ENCODE assay signal across 25 mouse cellular contexts in the genomic region with DNA sequence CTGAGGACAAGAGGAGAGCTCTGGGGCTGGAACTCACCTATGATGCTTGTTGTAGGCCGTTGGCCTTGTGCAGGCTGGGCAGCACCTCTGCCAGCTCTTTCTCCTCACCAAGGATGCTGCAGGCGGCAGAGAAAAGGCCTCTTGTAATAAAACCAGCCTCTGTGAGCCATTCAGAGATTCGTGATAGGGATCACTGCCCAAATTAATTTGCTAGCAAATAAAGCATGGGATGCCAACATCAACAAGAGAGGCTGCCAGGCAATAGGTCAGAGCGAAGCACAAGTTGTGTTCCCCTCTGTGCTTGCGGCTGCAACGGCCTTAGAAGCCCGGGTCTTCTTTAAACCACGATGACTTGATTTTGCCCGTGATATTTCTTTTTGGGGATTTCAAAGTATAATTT.
DNase-seq lines count a peak whose midpoint lies in the region; ATAC-seq lines count a peak whose summit lies in the region.
"Had no signal": no experiment of that assay in that cellular context is flagged by ENCODE, and none has a peak within 500 bp of the region (broad histone marks: within the 10 kb centered on the region; RNA-seq: fewer than 3 reads in every experiment).

No protein-coding gene starts in this region.

- no peaks in the 10 kb centered on the region for H3K9me3 ChIP-seq in midbrain, embryonic 14.5 days (ENCODE audit: control insufficient read depth, low read length)
- no peaks in the 10 kb centered on the region for H3K9me3 ChIP-seq in midbrain, embryonic 13.5 days
- H3K9me3 ChIP-seq: embryonic facial prominence, embryonic 13.5 days; forebrain, embryonic 12.5 days; G1E; lung, embryonic 15.5 days had no signal

- peak; percentile 36 to 46 for DNase-seq in cerebellum, postnatal 14 days
- DNase-seq in cerebellum, adult 11 months = no peak
- DNase-seq in kidney, adult 9 months = peak; percentile 51
- no peak for DNase-seq in kidney, adult 11 months
- peak; percentile 17 for DNase-seq in midbrain, embryonic 14.5 days
- DNase-seq in gonadal fat pad, adult 2 months (ENCODE audit: low read depth) = peak; percentile 34
- no peak for DNase-seq in frontal cortex, adult 2 months (ENCODE audit: extremely low spot score in 1 of 2, low spot score in 1 of 2)
- DNase-seq: adrenal gland, postnatal 14 days; cerebellum, adult 8-10 months; embryo, embryonic 11 days; forebrain, postnatal 0 days; gastrocnemius, postnatal 14 days; heart, postnatal 36 days; layer of hippocampus, postnatal 36 days; thymus, postnatal 4 days had no signal

- 81% methylated on average over 9 of the region's 9 CpGs for WGBS in midbrain, embryonic 14.5 days
- 81% methylated on average over 9 of the region's 9 CpGs for WGBS in midbrain, embryonic 13.5 days

- H3K36me3 ChIP-seq in midbrain, embryonic 14.5 days (ENCODE audit: control insufficient read depth, insufficient read depth, low read length) = no peaks in the 10 kb centered on the region
- no peaks in the 10 kb centered on the region for H3K36me3 ChIP-seq in midbrain, embryonic 13.5 days
- H3K36me3 ChIP-seq: embryonic facial prominence, embryonic 13.5 days; forebrain, embryonic 12.5 days; G1E; lung, embryonic 15.5 days had no signal

- H3K9ac ChIP-seq in midbrain, embryonic 14.5 days (replicated peaks; ENCODE audit: low read length) = no peak overlapping the region
- H3K9ac ChIP-seq in midbrain, embryonic 13.5 days (replicated peaks) = no peak overlapping the region
- H3K9ac ChIP-seq: embryonic facial prominence, embryonic 13.5 days; forebrain, embryonic 12.5 days; forebrain, postnatal 0 days; hindbrain, embryonic 14.5 days; lung, embryonic 15.5 days had no signal

- H3K27me3 ChIP-seq in midbrain, embryonic 14.5 days (ENCODE audit: control insufficient read depth, insufficient read depth, low read length) = no peaks in the 10 kb centered on the region
- H3K27me3 ChIP-seq in midbrain, embryonic 13.5 days = no peaks in the 10 kb centered on the region
- H3K27me3 ChIP-seq: embryonic facial prominence, embryonic 13.5 days; forebrain, embryonic 12.5 days; lung, embryonic 15.5 days had no signal

- H3K27ac ChIP-seq in midbrain, embryonic 14.5 days (replicated peaks; ENCODE audit: low read depth, low read length) = no peak overlapping the region
- H3K27ac ChIP-seq in midbrain, embryonic 13.5 days = no peak overlapping the region
- H3K27ac ChIP-seq: embryonic facial prominence, embryonic 13.5 days; forebrain, embryonic 12.5 days; hindbrain, embryonic 14.5 days; lung, embryonic 15.5 days had no signal

- H3K4me1 ChIP-seq in midbrain, embryonic 14.5 days (ENCODE audit: control insufficient read depth, insufficient read depth, low read length) = no peaks in the 10 kb centered on the region
- no peaks in the 10 kb centered on the region for H3K4me1 ChIP-seq in midbrain, embryonic 13.5 days (replicated peaks)
- H3K4me1 ChIP-seq: embryonic facial prominence, embryonic 13.5 days; forebrain, embryonic 12.5 days; lung, embryonic 15.5 days had no signal

- no peak overlapping the region for H3K4me2 ChIP-seq in midbrain, embryonic 14.5 days (ENCODE audit: low read length)
- no peak overlapping the region for H3K4me2 ChIP-seq in midbrain, embryonic 13.5 days (replicated peaks)
- H3K4me2 ChIP-seq: embryonic facial prominence, embryonic 13.5 days; forebrain, embryonic 12.5 days; heart, embryonic 11.5 days; hindbrain, embryonic 14.5 days; liver, embryonic 11.5 days; lung, embryonic 15.5 days; midbrain, embryonic 11.5 days had no signal

- ATAC-seq in midbrain, embryonic 14.5 days (ENCODE audit: low FRiP score, low TSS enrichment) = no peak
- ATAC-seq in midbrain, embryonic 13.5 days = no peak
- ATAC-seq: forebrain, postnatal 0 days had no signal

- no peak overlapping the region for H3K4me3 ChIP-seq in midbrain, embryonic 14.5 days (replicated peaks; ENCODE audit: low read depth, low read length)
- H3K4me3 ChIP-seq in midbrain, embryonic 13.5 days (replicated peaks) = no peak overlapping the region
- H3K4me3 ChIP-seq: embryonic facial prominence, embryonic 13.5 days; erythroblast, embryonic 14.5 days; forebrain, embryonic 12.5 days; lung, embryonic 15.5 days had no signal

Comparison
In these comparisons a context has a peak if more than half of its experiments do, and no peak if none do; other contexts are left out.
1. DNase-seq: peak in cerebellum, postnatal 14 days (2 of 2), kidney, adult 9 months (single experiment), midbrain, embryonic 14.5 days (single experiment) and gonadal fat pad, adult 2 months (single experiment); none in cerebellum, adult 11 months (single experiment), kidney, adult 11 months (single experiment) and frontal cortex, adult 2 months (0 of 2).